Mouse (Mus musculus) layer of hippocampus, adult 9-11 months (tissue): ENCODE results near the gene Fanci.

Source experiments
- DNase-seq: peaks from one replicate; pipeline ENCODE4 v3.0.0; 2022

The Fanci gene

DNA sequence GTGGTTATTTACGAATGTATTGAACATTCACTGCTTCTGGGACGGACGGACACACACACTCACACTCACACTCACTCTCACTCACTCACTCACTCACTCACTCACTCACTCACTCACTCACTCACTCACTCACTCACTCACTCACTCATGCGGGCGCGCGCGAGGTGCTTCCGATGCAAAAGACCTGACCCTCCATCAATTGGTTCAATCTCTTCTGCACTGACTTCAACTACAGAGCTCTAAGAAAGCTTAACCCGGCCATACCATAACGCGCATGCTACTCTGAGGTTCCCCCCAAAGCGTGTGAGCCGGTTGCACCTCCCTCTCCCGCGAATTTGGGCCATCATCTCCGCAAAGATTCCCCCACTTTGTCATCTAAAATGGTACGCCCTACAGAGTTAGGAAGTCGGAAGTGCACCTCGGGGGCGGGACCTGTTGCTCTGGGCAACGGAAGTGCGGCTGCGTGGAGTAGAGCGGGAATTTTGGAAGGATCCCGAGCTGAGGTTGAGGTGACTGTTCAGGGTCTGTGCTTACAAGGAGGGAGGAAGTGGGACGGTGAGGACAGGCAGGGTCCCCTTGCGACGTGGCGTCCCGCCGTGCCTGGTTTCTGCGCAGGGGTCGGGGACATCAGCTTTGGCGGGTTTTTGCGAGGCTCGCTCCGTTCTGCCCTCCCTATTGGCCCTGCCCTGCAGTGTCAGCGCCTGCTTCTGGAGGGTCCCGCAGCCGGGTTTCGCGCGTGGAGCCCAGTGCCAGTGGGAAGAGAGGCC lies at the start of gene Fanci:
Gene Fanci, plus strand, starts transcription at position 47 of the 767 bp plus-strand sequence.
- DNase-seq = peak; percentile 93

DNA sequence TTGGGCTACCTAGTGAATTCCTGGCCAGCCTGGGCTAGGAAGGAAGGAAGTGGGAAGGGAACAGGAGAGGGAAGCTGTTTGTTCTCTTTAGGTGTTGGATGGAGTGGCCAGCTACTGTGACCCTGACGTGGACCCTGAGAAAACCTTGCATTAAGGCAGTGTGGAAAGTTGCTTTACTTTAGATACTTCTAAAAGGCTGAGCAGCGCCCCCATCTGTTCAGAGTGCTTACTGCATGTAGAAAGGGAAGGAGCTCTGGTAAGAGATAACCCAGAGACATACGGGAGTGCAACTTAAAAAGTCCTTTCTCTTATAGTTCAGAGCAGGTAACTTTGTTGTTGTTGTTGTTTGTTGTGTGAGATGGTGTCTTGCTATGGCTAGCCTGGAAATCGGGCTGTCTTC lies 45.8 kb upstream of the Fanci start:
- DNase-seq = no peak

- no peak for DNase-seq
Observed at GRCm38 (mm10) chr7:79346555-79347075, 45.1 kb upstream of the Fanci start.

DNA sequence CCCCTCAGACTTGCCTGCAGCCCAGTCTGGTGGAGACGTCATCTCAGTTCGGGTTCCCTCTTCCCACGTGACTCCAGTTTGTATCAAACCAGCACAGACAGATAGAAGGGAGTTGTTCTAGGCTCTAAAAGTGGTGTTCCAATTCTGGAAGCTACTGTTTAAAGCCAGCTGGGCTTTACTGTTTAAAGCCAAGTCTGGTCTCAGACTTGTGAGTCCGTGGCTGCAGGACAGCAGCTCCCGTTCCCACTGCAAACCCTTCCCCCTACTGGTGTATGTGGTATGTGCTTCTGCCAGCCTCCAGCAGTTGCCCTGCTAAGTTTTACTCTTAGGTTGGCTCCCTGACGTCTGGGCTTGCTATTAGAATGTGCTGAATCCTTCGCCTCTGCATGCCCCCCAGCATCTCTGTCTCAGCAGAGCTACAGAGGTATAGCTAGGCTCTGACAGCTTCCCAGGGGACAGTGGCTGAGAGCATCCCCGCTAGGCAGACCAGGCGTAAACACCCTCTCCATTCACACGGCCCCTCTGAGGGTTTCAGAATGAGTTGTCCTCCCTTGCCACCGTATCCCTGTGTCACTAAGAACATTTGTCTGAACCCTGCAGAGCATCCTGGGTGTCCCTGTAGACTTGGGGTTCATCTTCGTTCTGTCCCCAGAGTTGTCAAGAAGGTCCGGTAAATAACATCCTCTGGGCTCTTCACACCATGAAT lies 44.5 kb upstream of the Fanci start:
- DNase-seq = peak; percentile 35

- DNase-seq = no peak
Observed at GRCm38 (mm10) chr7:79348816-79349215, 42.9 kb upstream of the Fanci start.

- DNase-seq = peak; percentile 88
Observed at GRCm38 (mm10) chr7:79349738-79350386, 41.9 kb upstream of the Fanci start.

- peak; percentile 94 for DNase-seq
Observed at GRCm38 (mm10) chr7:79358350-79359182, 33.2 kb upstream of the Fanci start.

DNA sequence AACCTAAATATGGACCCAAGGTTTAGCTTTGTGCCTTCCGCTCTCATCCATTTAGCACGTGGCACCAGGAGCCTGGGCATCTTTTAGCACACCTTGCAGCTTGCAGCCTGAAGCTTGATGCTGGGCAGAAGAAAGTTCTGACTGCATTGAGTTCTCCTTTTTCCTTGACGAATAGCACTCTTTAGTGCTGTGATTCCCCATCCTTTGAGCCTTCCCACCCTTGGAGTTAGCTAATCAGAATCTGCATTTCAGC lies 32.6 kb upstream of the Fanci start:
- no peak for DNase-seq

DNA sequence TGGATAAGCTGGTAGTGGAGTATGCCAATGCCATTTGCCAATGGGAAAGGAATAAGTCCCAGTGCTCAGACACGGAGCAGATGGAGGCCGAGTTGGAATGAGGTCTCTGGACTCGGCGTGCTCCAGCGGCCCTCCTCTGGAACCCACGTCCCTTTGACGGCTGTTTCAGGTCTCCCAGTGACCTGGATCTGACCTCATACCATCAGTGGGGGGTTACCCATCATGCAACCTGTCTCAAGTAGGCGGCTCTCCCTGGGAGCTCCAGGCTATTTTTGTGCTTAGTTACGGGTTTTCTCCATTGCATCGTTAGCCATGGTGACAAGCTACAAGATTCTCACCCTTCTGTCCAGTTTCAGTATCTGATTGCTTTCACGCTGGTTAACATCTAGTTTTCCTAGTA lies 31.7 kb upstream of the Fanci start:
- no peak for DNase-seq

- peak; percentile 67 for DNase-seq
Observed at GRCm38 (mm10) chr7:79362208-79362607, 29.5 kb upstream of the Fanci start.

- no peak for DNase-seq
Observed at GRCm38 (mm10) chr7:79362830-79363229, 28.9 kb upstream of the Fanci start.

GRCm38 (mm10) chr7:79363370-79364043 lies 28.2 kb upstream of the Fanci start:
- DNase-seq = peak; percentile 74

- DNase-seq = no peak
Observed at GRCm38 (mm10) chr7:79368664-79369063, 23.1 kb upstream of the Fanci start.

DNA sequence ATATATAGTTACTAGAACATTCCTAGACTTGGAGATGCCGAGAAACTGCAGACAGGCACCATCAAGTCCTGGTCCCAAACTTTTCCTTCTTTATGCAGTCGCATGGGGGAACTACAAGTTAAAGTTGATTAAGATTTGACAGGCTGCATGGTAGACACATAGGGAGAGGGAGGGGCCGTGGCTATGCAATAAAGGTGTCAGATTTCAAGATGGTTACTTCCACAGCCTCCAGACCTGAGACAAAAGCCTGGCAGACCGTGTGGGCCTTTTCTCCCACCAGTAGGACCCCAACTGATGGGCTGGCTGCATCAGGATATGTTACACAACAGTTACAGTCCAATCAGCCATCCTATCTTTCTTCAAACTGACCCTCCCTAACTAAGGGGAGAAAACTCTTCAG lies 22.3 kb upstream of the Fanci start:
- DNase-seq = no peak

DNA sequence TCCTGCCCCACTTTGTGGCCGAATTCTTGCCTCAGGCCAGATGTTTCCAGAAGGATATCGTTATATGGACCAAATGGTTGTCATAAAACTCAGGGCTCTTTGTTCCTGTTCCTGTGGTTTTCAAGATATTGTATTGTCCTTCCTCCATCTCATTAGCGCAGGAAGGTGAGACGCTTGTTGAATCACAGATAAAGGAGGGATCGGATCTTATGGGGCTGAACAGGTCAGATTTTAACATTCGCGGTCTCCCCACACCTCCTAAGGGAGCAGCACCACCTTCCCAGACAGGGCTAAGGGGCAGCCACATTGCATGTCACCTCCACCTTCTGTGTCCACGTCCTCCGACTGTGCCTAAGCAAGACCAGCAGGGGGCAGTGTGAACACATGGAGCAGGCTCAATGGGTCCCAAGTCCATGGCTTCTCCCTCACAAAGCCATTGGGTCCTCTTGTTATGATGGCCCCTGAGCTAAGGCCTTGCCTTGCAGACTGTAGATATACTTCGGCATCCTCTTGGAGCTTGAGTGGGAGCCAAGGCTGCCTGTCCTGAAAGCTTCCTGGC lies 20.3 kb upstream of the Fanci start:
- DNase-seq = no peak

DNA sequence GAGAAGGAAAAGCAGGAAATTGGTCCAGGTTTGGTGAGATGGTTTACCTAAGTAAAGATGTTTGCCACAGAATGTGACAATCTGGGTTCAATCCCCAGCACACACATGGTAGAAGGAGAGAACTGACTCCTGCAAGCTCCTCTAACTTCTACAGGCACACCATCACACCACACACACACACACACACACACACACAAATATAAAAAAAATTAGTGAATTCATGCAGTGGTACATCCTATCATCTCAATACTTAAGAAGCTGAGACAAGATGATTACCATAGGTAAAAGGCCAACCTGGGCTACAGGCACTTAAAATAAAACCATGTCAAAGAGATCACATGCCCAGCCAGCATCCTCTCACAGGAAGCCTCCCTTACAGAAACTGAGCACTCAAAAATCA lies 17.7 kb upstream of the Fanci start:
- DNase-seq = no peak

GRCm38 (mm10) chr7:79375594-79375993 lies 16.1 kb upstream of the Fanci start:
- no peak for DNase-seq

DNA sequence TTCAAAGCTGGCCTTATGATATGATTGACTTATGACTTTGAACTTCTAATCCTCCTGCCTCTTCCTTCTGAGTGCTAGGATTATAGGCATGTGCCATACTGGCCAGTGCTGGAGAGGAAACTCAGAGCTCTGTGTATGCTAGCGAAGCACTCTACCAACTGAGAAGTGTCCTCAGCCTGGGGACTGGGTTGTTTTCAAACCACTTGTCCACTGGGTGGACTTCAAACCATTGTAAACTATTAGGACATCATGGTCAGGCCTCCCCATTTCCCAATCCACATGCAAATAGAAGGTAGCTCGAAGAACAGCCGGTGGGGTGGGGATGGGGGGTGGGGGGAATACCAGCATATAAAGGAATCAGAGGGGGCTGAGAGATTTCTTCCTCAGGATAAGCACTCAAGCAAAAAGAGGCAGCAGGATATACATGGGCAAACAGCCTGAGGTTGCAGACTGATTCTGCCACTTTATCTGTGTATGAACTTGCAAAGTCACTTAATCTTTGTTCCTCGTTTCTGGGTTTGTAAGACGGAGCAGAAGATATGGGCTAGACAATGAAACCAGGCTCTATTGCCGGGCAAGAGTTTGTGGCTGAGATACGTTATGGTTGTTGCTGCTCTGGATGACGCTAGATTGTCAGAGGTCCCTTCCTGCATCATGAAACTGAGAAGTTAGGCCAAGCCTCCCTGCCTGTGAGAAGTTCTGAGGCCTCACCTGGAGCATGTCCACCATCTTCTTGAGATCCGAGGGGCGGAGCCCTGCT lies 15.0 kb upstream of the Fanci start:
- no peak for DNase-seq

GRCm38 (mm10) chr7:79386422-79387133 lies 5.2 kb upstream of the Fanci start, which contains the start of gene Rlbp1:
TSS of gene Rlbp1 (minus strand) at chr7:79387048.
- DNase-seq = no peak

DNA sequence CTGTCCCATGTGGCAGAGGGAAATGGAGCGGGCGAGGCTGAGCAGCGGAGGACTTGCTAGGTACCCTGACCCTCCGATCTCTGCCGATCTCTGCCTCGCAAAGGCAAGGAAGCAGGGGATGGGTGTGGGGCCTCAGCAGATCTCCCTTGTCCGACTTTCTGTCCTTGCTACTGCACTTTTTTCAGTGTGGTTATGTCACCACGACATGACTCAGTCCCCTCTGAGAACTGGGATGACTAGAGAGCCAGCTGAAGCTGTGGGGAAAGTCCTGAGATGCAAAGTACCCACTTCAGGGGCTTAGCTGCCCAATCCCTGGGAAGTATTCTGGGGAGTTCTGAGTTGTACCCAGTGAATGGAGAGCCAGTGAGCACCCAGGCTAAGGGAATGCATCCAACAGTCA lies 4.6 kb upstream of the Fanci start:
- no peak for DNase-seq

DNA sequence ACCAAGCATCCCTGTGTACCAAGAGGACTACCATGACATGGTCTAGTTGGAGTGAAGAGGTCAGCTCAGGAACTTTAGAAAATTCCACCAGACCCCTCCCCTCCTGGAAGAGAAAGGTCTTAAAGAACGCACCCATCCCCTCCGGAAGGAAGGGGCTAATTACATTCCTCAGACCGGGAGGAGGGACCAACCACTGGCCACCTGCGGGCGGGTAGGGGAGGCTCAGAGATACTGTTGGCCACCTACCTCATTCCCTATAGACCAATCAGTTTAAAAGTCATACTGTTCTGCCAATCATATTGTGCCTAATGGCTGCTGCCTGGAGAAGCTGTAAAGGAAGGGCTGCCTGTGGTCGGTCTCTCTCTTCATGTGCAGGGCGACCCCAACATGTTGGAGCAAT lies 3.7 kb upstream of the Fanci start:
- DNase-seq = no peak
